Mouse (Mus musculus) embryonic stem cell, embryonic (primary cell): ENCODE measurements at regions not wholly inside any gene's neighbourhood (a gene's known extent, or its start where the extent isn't known, plus 50 kb on each side); places are given as distances from the start of the nearest gene placed in this dataset.
"Not testable (repeated sequence)": the region's sequence is repeated elsewhere in the genome, so short reads cannot be mapped to it uniquely, and the experiment has no call there.

Source experiments
- CTCF ChIA-PET, 4 experiments: fragments of 300-600 bp in 2 of 4; fragments of 350-600 bp in 2 of 4; sonication (Branson Sonifier 250); formaldehyde crosslinking; loops; one replicate each; lab custom pipeline; 2022; ENCODE audit warnings: inconsistent platforms in 2 of 4; lab: Charles Lee
- POLR2A ChIA-PET, 4 experiments: fragments of 300-600 bp in 2 of 4; fragments of 350-600 bp in 2 of 4; sonication (Branson Sonifier 250); formaldehyde crosslinking; loops; one replicate each; lab custom pipeline; 2022; ENCODE audit warnings: antibody characterized with exemption in 4 of 4, inconsistent platforms in 1 of 4; lab: Charles Lee

- POLR2A ChIA-PET = no interaction called here
- CTCF ChIA-PET = interaction anchor here in 1 of 4 experiments (0.6 kb wide), 1 partner anchor 287 kb away, joined by 3 read pairs; no protein-coding TSS in a partner anchor
Observed at GRCm38 (mm10) chrX:166809165-166809564, 223.6 kb upstream of the Egfl6 start.

DNA sequence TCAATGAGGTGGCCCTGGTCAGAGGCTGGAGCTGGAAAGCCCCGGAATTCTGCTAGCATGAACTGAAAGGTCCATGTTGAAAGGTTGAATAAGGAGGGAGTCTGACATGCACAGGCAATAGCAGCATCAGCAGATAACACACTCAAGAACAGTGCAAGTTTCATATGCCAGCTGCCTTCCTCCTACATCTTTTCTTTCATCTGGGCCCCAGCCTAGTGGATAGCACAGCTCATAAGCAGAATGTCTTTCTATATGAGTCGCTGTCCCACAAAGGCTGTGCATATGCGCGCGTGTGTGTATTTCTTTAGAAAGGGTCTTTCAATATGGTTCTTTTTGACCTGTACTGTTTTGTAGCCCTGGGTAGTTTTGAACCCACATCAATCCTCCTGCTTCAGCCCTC, 222.7 kb upstream of the Egfl6 start:
- CTCF ChIA-PET = interaction anchor here in 1 of 4 experiments (0.6 kb wide), 1 partner anchor 75 kb away, joined by 5 read pairs; no protein-coding TSS in a partner anchor

GRCm38 (mm10) chrX:166805957-166806356, 220.4 kb upstream of the Egfl6 start:
- POLR2A ChIA-PET = no interaction called here
- CTCF ChIA-PET = no interaction called here

More for the DNA sequence above, 222.7 kb upstream of the Egfl6 start:
- POLR2A ChIA-PET = no interaction called here

DNA sequence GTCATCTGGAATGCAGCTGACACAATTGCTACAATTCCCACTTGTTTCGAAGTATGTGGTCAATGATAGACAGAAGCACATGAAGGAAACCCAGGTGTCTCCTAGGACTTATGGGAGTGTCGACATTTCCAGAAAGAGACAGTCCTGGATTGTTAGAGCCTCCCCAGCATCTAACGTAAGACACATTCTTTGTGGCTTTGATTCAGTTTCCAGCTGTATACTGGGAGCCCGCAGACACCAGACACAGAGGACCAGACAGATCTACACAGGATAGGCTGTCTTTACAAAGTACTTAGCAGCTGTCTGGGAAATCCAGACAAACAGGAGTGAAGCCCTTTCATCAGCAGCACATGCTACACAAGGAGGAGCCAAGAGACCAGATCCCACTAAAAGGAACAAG, 220.0 kb upstream of the Egfl6 start:
- ChIA-PET CTCF (no interaction called here), POLR2A (no interaction called here)

DNA sequence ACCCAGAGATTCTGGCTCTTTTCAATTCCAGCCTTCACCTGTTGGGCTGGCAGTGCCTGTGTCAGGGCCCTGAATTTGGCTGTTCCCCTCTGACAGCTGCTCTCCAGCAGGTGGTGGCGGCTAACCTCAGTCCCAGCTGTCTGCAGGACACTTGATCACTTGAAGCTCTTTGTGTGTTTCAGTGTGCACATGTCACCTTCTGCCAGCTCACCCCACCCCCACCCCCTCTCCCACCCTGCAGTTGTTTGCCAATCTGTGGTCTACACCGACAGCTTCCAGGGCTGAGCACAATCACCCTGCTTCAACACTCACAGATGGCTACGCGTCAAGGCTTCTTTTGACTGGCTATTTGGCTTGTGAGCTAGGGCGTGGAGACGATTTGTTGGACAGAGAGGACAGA, 217.7 kb upstream of the Egfl6 start:
- POLR2A ChIA-PET = interaction anchor here in 2 of 4 experiments (0.6 to 0.9 kb wide), 3 partner anchors 26 to 363 kb away, joined by 3 to 4 read pairs (median 3); partner anchors contain the start of gene Trappc2 (in 1 of the 2)
- CTCF ChIA-PET = no interaction called here

DNA sequence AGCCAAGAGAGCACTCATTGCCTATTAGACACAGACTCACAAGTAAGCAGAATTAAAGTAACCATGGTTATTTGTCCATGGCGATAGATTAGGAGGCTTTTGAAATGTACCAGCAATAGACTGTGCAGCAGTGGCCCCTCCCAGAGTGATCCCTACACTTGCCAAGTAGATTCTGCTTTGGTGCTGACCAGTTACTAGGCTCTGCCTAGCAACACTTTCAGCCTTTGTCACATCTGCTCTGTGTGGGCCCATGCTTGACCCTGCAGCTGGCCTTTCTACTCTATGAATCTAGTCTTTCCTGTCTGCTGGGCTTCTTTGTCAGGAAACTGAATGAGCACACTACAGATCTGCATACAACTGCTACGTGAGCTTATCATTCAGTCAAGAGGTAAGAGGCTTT, 215.5 kb upstream of the Egfl6 start:
- ChIA-PET CTCF (no interaction called here), POLR2A (no interaction called here)

DNA sequence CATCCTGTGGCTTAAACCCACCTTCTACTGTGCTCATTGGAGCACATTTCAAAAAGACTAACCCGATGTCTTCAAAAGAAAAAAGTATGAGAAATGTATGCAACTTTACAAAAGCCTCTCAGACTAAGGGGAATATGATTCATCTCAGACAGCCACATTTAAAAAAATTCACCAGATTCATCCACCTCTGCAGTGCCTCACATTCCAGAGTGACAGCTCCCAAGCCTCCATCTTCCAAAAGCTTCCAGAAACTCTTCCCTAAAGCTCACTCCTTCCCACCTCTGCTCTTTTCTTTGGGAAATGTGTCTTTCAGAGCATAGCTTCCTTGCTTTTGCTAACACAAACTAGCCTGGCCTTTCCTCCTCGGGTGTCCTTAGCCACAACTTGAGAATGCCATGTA, 210.1 kb upstream of the Egfl6 start:
- CTCF ChIA-PET = no interaction called here
- POLR2A ChIA-PET = no interaction called here

GRCm38 (mm10) chrX:166789031-166789430, 203.5 kb upstream of the Egfl6 start:
- POLR2A ChIA-PET = no interaction called here
- CTCF ChIA-PET = no interaction called here

GRCm38 (mm10) chrX:166787137-166787536, 201.6 kb upstream of the Egfl6 start:
- CTCF ChIA-PET, POLR2A ChIA-PET: not testable (repeated sequence)

DNA sequence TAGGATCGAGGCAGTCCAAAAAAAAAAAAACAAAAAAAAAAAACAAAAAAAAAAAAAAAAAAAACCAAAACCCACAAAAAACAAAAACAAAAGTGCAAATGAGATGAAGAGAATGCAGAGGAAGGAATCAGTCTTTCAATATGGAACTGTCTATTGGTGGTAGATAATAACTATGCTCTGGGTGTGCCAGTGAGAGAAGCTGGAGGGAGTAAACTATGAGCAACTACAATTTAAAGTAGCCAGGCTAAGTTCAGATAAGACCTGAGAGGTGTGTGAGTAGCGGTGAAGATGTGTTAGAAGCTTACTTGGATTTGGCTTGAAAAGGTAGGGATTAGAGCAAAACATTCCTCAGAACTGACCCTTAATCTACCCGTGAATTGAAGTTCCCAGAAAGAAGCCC, 200.1 kb upstream of the Egfl6 start:
- CTCF ChIA-PET = no interaction called here
- POLR2A ChIA-PET = no interaction called here

DNA sequence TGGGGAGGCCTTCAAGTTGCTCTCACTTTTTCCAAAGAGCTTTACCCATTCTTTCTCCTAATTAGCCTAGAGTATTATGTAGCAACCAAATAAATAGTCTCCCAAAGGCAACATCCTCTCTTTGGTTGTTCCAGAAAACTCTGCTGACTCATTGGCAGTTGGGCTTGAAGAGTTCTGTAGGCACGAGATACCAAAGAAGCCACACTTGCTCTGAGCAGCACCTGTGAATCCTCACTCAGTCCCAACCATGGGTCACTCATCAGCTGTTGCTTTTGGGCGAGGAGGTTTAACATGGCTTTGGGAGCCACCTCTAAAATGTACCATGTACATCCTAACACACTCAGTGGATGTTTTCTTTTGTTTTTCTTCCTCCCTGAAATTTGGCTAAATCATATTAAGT, 197.9 kb upstream of the Egfl6 start:
- POLR2A ChIA-PET = no interaction called here
- CTCF ChIA-PET = no interaction called here

GRCm38 (mm10) chrX:166779334-166780092, 194.0 kb upstream of the Egfl6 start:
- CTCF ChIA-PET = no interaction called here
- POLR2A ChIA-PET = no interaction called here

DNA sequence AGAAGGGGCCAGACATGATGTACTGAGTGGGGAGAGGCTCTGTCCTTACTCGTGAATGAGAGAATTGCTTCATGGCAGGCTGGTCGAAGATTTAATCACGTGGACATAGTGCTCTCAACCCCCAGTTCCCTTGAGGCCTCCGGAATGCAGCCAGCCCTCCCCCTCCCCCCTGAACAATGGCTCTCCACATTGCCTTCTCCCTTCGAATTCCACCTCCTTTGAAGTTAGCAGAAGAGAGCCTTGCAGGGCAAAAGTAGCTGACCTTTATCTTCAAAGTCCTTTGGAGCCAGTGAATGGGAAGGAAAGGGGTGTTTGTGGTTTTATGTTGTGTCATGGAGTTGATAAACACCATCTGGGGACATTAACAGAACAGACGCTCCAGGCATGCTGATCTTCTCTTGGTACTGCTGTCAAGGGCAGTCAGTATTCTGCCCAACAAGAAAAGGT, 187.9 kb upstream of the Egfl6 start:
- POLR2A ChIA-PET = no interaction called here
- CTCF ChIA-PET = no interaction called here

GRCm38 (mm10) chrX:166766991-166767390, 181.5 kb upstream of the Egfl6 start:
- ChIA-PET CTCF (interaction anchor here in 1 of 4 experiments (0.6 kb wide), 1 partner anchor 96 kb away, joined by 3 read pairs; no protein-coding TSS in a partner anchor), POLR2A (no interaction called here)

GRCm38 (mm10) chrX:166765647-166766046, 180.1 kb upstream of the Egfl6 start:
- ChIA-PET POLR2A (interaction anchor here in 1 of 4 experiments (0.7 kb wide), 1 partner anchor 284 kb away, joined by 3 read pairs; no protein-coding TSS in a partner anchor), CTCF (no interaction called here)

DNA sequence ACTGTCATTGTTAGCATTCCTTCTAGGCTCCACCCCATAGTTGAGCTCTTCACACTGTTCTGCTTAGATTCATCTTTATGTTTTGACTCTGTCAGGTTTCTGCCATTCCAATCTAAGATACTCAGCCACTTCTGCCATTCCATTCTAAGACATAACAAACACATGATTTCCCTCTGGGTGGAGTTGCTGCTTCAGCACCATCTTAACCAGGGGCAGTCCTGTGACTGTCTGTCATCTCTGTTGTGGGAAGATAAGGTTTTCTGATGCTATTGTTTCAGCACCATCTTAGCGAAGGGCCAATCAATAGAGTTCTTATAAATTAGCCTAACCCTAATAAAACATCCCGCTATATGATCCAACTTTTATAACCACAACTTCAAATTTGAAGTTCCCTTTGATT, 176.6 kb upstream of the Egfl6 start:
- ChIA-PET CTCF (no interaction called here), POLR2A (no interaction called here)

GRCm38 (mm10) chrX:166757152-166757551, 171.6 kb upstream of the Egfl6 start:
- POLR2A ChIA-PET = no interaction called here
- CTCF ChIA-PET = no interaction called here

- POLR2A ChIA-PET = no interaction called here
- CTCF ChIA-PET = no interaction called here
Observed at GRCm38 (mm10) chrX:166754967-166755654, 169.6 kb upstream of the Egfl6 start.

DNA sequence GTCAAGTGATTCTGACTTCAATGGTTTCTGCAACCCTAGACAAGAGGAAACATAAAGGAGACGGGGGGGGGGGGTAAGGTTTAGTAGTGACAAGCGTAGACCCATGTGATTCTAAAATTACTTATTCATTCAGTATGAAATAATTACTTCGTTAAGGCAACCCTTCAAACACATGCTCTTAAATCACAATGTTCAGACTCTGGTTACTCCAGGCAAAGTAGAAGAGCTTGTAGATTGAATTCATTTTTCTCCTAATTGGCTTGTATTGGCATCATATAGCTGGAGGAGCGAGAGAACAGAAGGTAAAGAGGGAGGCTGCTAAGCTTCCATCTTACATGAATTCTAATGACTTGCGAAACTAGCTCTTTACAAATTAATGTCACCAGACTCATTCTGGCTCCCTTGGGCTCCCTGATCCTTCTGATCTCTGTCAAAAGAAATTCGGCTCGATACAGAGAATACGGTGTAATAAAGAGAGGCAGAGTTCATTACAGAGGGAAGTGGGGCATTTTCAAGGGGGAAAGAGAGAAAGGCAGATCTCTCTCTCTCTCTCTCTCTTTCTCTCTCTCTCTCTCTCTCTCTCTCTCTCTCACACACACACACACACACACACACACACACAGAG, 163.6 kb upstream of the Egfl6 start:
- CTCF ChIA-PET = no interaction called here
- POLR2A ChIA-PET = no interaction called here

- POLR2A ChIA-PET = no interaction called here
- CTCF ChIA-PET = no interaction called here
Observed at GRCm38 (mm10) chrX:166731354-166731753, 145.8 kb upstream of the Egfl6 start.
